Mouse (Mus musculus) heart, embryonic 15.5 days (tissue): ENCODE data around the gene Rpa2. TPM values are rescaled to one million over a fixed set of nuclear protein-coding genes. Genes with fewer than 3 reads are reported as not detected.
A peak's percentile ranks its signal among the peaks of the same experiment; 100 is the strongest.
"Not testable (repeated sequence)": the region's sequence is repeated elsewhere in the genome, so short reads cannot be mapped to it uniquely, and the experiment has no call there.

Experiments
- ATAC-seq: fragments of 200-750 bp; cut with Nextera tagmentation; replicated peaks from 2 replicates; pipeline ENCODE4 v1.8.0; 2017; ENCODE audit warnings: low read depth, moderate TSS enrichment; ENCODE audit not compliant: insufficient number of reproducible peaks, insufficient read depth, low FRiP score
- H3K27ac ChIP-seq: fragments of 300-500 bp; sonication (generic); 2 replicates; pipeline ENCODE4 v1.5.1; 2015; ENCODE audit warnings: mild to moderate bottlenecking, inconsistent platforms
- H3K27me3 ChIP-seq: fragments of 300-500 bp; sonication (generic); 2 replicates; pipeline ENCODE4 v1.6.1; 2015; ENCODE audit warnings: inconsistent platforms
- H3K36me3 ChIP-seq: fragments of 300-500 bp; sonication (generic); 2 replicates; pipeline ENCODE4 v1.6.1; 2015; ENCODE audit warnings: mild to moderate bottlenecking, inconsistent platforms
- H3K4me1 ChIP-seq: fragments of 300-500 bp; sonication (generic); replicated peaks from 2 replicates; pipeline ENCODE4 v1.6.1; 2015; ENCODE audit warnings: inconsistent platforms
- H3K4me2 ChIP-seq: fragments of 300-500 bp; sonication (generic); 2 replicates; pipeline ENCODE4 v1.6.1; 2015; ENCODE audit warnings: inconsistent platforms, mild to moderate bottlenecking, moderate library complexity
- H3K4me3 ChIP-seq: fragments of 300-500 bp; sonication (generic); 2 replicates; pipeline ENCODE4 v1.5.1; 2015; ENCODE audit warnings: mild to moderate bottlenecking, inconsistent platforms
- H3K9ac ChIP-seq: fragments of 300-500 bp; sonication (generic); 2 replicates; pipeline ENCODE4 v1.6.1; 2015; ENCODE audit warnings: mild to moderate bottlenecking, inconsistent platforms
- H3K9me3 ChIP-seq: fragments of 300-500 bp; sonication (generic); replicated peaks from 2 replicates; pipeline ENCODE4 v1.6.1; 2016; ENCODE audit warnings: inconsistent platforms
- WGBS: fragments of 180-500 bp; shearing (Covaris S2); methylation state at CpG from one replicate; pipeline ENCODE4 v1.1.7; 2015; ENCODE audit warnings: mixed read lengths; 5-methylcytosine and 5-hydroxymethylcytosine counted together
- polyA plus RNA-seq: library from polyadenylated mRNA; unstranded; fragments of >200 nt; fragmentation: Nextera tagmentation; extraction: Ambion mirVana; gene quantifications from 2 replicates; pipeline ENCODE4 v1.2.1, GENCODE M21; 2015

Rpa2 gene
- polyA plus RNA-seq, 1 experiment from 2014 or later, result 60.8 TPM

DNA sequence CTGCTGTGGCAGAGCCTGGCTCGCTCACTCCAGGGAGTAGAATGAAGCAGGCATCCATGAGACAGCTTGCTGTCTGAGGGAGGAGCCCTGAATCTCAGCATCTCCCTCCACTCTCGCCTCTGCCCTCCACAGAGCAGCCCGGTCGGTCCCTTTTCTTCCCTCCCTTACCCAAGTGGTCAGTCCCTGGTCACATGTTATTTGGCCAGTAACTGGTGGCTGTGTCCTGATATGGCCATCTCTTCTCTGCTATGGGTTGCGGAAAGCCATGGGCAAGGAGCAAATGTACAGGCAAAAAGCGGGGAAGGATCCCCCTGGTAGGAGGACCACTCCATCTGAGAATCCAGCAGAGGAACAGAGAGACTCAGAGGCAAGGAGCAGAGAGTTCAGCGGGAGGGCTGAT, 27.0 kb downstream of the Rpa2 start:
- no peaks in the 10 kb centered on the region for H3K36me3 ChIP-seq
- ATAC-seq, result no peak
- H3K9me3 ChIP-seq, result no peaks in the 10 kb centered on the region
- H3K4me1 ChIP-seq, result peaks cover 6% of the 10 kb centered on the region
- H3K9ac ChIP-seq, result no peak overlapping the region
- peaks cover 15% of the 10 kb centered on the region; the same call in 1 of the 2 replicates for H3K27me3 ChIP-seq
- 43% methylated on average over 7 of the region's 7 CpGs for WGBS
- H3K4me2 ChIP-seq, result peak overlapping the region; percentile 64; the same call in 1 of the 2 replicates
- H3K4me3 ChIP-seq, result peak overlapping the region; percentile 47
- no peak overlapping the region for H3K27ac ChIP-seq

DNA sequence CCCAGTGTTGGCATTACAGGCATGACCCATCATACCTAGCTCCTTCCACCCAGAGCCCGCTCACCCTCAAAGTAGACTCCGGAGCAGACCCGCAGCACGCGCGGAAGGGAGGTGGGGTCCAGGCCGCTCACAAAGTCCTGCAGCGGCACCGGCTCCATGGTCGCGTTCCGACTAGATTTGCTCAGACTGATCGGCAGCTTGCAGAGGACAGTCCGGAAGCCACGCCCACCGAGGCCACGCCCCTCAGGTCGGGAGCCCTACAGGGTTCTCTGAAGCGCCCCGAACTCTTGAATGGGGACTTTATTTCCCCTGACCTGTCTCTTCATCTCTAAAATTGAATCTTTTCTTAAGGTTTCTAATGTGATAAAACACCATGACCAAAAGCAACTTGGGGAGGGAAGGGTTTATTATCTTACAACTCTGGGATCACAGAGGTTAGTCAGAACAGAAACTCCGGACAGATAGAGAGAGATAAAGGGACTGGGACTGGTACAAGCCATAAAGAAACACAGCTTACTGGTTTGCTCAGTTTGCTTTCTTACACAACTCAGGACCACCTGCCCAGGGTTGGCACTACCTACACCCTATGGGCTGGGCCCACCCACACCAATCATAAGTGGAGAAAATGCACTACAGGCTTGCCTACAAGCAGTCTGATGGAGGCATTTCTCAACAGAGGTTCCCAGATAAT, 28.2 kb downstream of the Rpa2 start, which contains the start of gene Themis2:
TSS of gene Themis2 (minus strand) at position 192 of the 691 bp plus-strand sequence.
- Histone ChIP-seq H3K4me2 (peak within 1 kb of the TSS; percentile 64), H3K36me3 (no peaks in the 10 kb centered on the region), H3K27ac (no peak within 1 kb of the TSS), H3K27me3 (peaks cover 15% of the 10 kb centered on the region; the same call in 1 of the 2 replicates), H3K4me1 (peaks cover 6% of the 10 kb centered on the region), H3K9me3 (no peaks in the 10 kb centered on the region), H3K4me3 (peak within 1 kb of the TSS; percentile 47), H3K9ac (peak within 1 kb of the TSS; percentile 28; the same call in 1 of the 2 replicates)
- ATAC-seq, result no peak
- WGBS, result 2% methylated on average over 21 of the region's 21 CpGs

DNA sequence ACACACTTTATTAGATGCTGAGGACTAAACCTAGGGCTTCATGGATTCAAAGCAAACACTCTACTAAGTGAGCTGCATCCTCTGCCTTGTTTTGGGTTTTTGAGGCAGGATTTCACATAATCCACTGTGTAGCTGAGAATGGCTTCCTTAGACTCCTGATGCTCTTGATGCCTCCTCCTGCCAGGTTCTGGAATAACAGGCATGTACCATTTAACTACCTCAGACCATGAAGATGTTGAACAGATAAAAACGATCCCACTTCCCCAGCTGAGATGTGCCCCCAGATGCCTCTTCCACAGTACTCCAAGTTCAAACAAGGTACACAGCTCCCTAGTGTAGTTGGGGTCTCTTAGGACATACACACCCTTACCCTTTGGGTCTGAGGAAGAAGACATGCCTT, 29.3 kb downstream of the Rpa2 start:
- H3K4me1 ChIP-seq, result peaks cover 6% of the 10 kb centered on the region
- no peak overlapping the region for H3K4me2 ChIP-seq
- ATAC-seq, result no peak
- no peak overlapping the region for H3K4me3 ChIP-seq
- H3K27me3 ChIP-seq, result peaks cover 15% of the 10 kb centered on the region; the same call in 1 of the 2 replicates
- H3K9ac ChIP-seq, result no peak overlapping the region
- 81% methylated on average over 1 of the region's 1 CpGs for WGBS
- H3K27ac ChIP-seq, result no peak overlapping the region
- H3K36me3 ChIP-seq, result no peaks in the 10 kb centered on the region
- no peaks in the 10 kb centered on the region for H3K9me3 ChIP-seq

DNA sequence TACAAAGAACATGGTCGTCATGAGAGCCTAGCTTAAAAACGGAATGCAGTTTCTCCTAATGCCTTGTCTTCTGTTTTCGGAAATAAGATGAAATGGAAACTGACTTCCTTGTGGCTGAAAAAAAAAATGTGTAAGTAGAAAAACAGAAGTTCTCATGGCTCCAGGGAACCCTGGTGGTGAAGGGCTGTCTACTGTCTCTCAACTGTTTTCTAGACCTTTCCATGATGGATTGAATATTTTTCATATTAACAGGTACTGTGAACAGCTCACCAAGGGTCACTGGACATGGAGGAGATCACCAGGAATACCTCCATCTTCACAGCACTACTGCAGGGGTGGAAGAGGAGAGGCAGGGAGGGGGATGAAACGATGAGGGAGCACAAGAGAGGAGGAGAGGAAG, 29.9 kb downstream of the Rpa2 start:
- no peak overlapping the region for H3K4me3 ChIP-seq
- 53% methylated on average over 4 of the region's 4 CpGs for WGBS

DNA sequence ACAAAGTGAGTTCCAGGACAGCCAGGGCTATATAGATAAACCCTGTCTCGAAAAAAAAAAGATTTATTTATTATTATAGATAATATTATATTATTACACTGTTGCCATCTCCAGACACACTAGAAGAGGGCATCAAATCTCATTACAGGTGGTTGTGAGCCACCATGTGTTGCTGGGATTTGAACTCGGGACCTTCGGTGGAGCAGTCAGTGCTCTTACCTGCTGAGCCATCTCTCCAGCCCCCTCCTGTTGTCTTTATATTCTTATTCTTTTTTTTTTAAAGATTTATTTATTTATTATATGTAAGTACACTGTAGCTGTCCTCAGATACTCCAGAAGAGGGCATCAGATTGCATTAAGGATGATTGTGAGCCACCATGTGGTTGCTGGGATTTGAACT, 30.5 kb downstream of the Rpa2 start:
- not testable (repeated sequence) for H3K4me3 ChIP-seq, ATAC-seq, H3K4me2 ChIP-seq, H3K9me3 ChIP-seq, H3K9ac ChIP-seq, H3K4me1 ChIP-seq, H3K27ac ChIP-seq, H3K36me3 ChIP-seq
- 84% methylated on average over 3 of the region's 3 CpGs for WGBS
- H3K27me3 ChIP-seq, result peaks cover 15% of the 10 kb centered on the region; the same call in 1 of the 2 replicates

More for the DNA sequence above, 29.9 kb downstream of the Rpa2 start:
- Histone ChIP-seq H3K27me3 (peaks cover 15% of the 10 kb centered on the region; the same call in 1 of the 2 replicates), H3K4me2 (no peak overlapping the region), H3K9ac (no peak overlapping the region), H3K9me3 (no peaks in the 10 kb centered on the region), H3K36me3 (no peaks in the 10 kb centered on the region), H3K4me1 (peaks cover 6% of the 10 kb centered on the region), H3K27ac (no peak overlapping the region)
- ATAC-seq, result no peak

- WGBS, result 76% methylated on average over 4 of the region's 4 CpGs
- Histone ChIP-seq H3K4me3 (no peak overlapping the region), H3K9me3 (no peaks in the 10 kb centered on the region), H3K36me3 (no peaks in the 10 kb centered on the region), H3K27ac (no peak overlapping the region), H3K4me1 (peaks cover 6% of the 10 kb centered on the region), H3K4me2 (no peak overlapping the region), H3K27me3 (peaks cover 12% of the 10 kb centered on the region; the same call in 1 of the 2 replicates), H3K9ac (no peak overlapping the region)
- ATAC-seq, result no peak
These were observed 31.7 kb downstream of the Rpa2 start for GRCm38 (mm10) chr4:132799845-132800244.

- no peak for ATAC-seq
- peaks cover 4% of the 10 kb centered on the region; the same call in 1 of the 2 replicates for H3K4me1 ChIP-seq
- H3K9me3 ChIP-seq, result no peaks in the 10 kb centered on the region
- H3K4me2 ChIP-seq, result no peak overlapping the region
- H3K9ac ChIP-seq, result no peak overlapping the region
- H3K36me3 ChIP-seq, result no peaks in the 10 kb centered on the region
- no peak overlapping the region for H3K4me3 ChIP-seq
- peak overlapping the region; percentile 64 for H3K27ac ChIP-seq
- WGBS, result 86% methylated on average over 18 of the region's 18 CpGs
- no peaks in the 10 kb centered on the region for H3K27me3 ChIP-seq
These were observed 33.3 kb downstream of the Rpa2 start for GRCm38 (mm10) chr4:132801176-132802077.

DNA sequence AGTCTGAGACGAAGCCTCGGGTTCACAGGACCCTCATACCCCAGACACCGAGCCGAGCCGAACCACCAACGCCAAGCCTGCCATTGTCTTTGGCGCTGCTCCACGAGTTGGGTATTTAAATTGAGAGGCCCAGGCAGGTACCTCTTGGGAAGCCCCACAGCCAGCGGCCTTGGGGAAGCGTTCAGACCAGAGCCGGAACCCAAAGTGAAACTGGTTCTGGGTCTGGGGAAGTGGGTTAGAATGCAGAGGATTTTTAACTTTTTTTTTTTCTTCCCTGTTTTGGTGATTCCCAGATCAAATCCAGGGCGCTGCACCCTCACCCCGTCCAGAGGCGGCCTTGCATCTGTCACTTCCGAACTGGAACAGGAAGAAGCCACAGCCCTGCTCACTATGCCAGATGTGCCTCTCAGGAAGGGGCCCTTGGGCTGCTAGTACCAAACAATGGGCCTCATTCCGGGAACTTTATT, 34.1 kb downstream of the Rpa2 start:
- Histone ChIP-seq H3K36me3 (no peaks in the 10 kb centered on the region), H3K9ac (no peak overlapping the region), H3K4me3 (no peak overlapping the region), H3K4me2 (0 out of 2 replicates have a peak overlapping the region, but pooled peaks have one; percentile 15), H3K27ac (peak overlapping the region; percentile 64), H3K4me1 (peaks cover 4% of the 10 kb centered on the region; the same call in 1 of the 2 replicates), H3K9me3 (no peaks in the 10 kb centered on the region), H3K27me3 (no peaks in the 10 kb centered on the region)
- 62% methylated on average over 16 of the region's 16 CpGs for WGBS
- no peak for ATAC-seq

DNA sequence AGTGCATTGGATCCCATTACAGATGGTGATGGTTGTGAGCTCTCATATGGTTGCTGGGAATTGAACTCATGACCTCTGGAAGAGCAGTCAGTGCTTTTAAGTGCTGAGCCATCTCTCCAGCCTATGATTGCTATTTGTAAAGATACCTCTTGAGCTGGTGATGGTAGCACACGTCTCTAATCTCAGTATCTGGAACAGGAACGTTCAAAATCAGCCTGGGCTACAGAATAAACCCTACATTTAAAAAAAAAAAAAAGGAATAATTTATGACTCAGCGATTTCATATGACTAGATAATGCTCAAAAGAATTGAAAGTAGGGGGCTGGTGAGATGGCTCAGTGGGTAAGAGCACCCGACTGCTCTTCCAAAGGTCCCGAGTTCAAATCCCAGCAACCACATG, 35.1 kb downstream of the Rpa2 start:
- ATAC-seq, result no peak
- Histone ChIP-seq H3K9me3 (no peaks in the 10 kb centered on the region), H3K27ac (no peak overlapping the region), H3K4me2 (no peak overlapping the region), H3K36me3 (no peaks in the 10 kb centered on the region), H3K27me3 (no peaks in the 10 kb centered on the region), H3K4me1 (peaks cover 9% of the 10 kb centered on the region), H3K4me3 (no peak overlapping the region), H3K9ac (no peak overlapping the region)
- WGBS, result 84% methylated on average over 5 of the region's 5 CpGs

DNA sequence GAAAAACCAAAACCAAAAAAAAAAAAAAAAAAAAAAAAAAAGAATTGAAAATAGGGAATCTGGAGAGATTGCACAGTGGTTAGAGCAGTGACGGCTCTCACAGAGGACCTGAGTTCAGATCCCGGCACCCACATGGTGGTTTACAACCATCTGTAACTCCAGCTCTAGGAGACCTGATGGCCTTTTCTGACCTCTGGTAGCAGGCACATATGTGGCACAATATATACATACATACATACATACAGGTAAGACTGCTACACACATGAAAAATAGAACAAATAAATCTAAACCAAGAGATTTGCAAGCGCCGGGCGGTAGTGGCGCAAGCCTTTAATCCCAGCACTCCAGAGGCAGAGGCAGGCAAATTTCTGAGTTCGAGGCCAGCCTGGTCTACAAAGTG, 35.7 kb downstream of the Rpa2 start:
- Histone ChIP-seq H3K9me3 (no peaks in the 10 kb centered on the region), H3K27me3 (no peaks in the 10 kb centered on the region), H3K36me3 (no peaks in the 10 kb centered on the region), H3K9ac (no peak overlapping the region), H3K4me1 (peaks cover 15% of the 10 kb centered on the region), H3K27ac (no peak overlapping the region), H3K4me2 (no peak overlapping the region), H3K4me3 (no peak overlapping the region)
- ATAC-seq, result no peak
- 93% methylated on average over 7 of the region's 7 CpGs for WGBS

- no peaks in the 10 kb centered on the region for H3K27me3 ChIP-seq
- H3K9ac ChIP-seq, result no peak overlapping the region
- no peak overlapping the region for H3K4me3 ChIP-seq
- H3K9me3 ChIP-seq, result no peaks in the 10 kb centered on the region
- H3K4me2 ChIP-seq, result no peak overlapping the region
- peaks cover 15% of the 10 kb centered on the region for H3K4me1 ChIP-seq
- ATAC-seq, result no peak
- no peak overlapping the region for H3K27ac ChIP-seq
- H3K36me3 ChIP-seq, result no peaks in the 10 kb centered on the region
- 81% methylated on average over 6 of the region's 6 CpGs for WGBS
These were observed 36.2 kb downstream of the Rpa2 start for GRCm38 (mm10) chr4:132804331-132804730.
